Mouse (Mus musculus) effector memory CD4-positive, alpha-beta T cell, adult 7 months (primary cell): Measurements from ENCODE around the gene Clip4. TPM values are rescaled to one million over a fixed set of nuclear protein-coding genes. Genes with fewer than 3 reads are reported as not detected.

Experiments
- polyA plus RNA-seq: library from polyadenylated mRNA; unstranded; fragments of 100-300 nt; shearing (Covaris generic); gene quantifications from one replicate; pipeline ENCODE4 v1.2.1, GENCODE M21; 2017

The Clip4 gene
- 0.16 TPM for polyA plus RNA-seq

GRCm38 (mm10) chr17:71768173-71768572, at the start of gene Clip4:
Clip4 (plus strand) TSS chr17:71768473.

GRCm38 (mm10) chr17:71752831-71753230, 15.4 kb upstream of the Clip4 start, which contains the start of gene Pcare:
Pcare (minus strand) TSS chr17:71752894.

Other genes starting within 250 kb of the Clip4 start
- 10.3 TPM for gene Ndc80, start 241.6 kb upstream of the Clip4 start, polyA plus RNA-seq
- gene Spdya, start 216.4 kb upstream of the Clip4 start, polyA plus RNA-seq = 0.61 TPM
- gene Wdr43, start 152.6 kb upstream of the Clip4 start, polyA plus RNA-seq = 170 TPM
- 0.59 TPM for gene Togaram2, start 95.2 kb upstream of the Clip4 start, polyA plus RNA-seq
- not detected for gene Pcare, start 15.6 kb upstream of the Clip4 start, polyA plus RNA-seq